Mouse (Mus musculus): Measurements from ENCODE around the gene Tmem132a. TPM values are rescaled to one million over a fixed set of nuclear protein-coding genes. Genes with fewer than 3 reads are reported as not detected.

Tmem132a gene
- 65.2 and 71.5 TPM in 2 replicates for polyA plus RNA-seq (2014; fragmentation: Nextera tagmentation; extraction: Ambion mirVana)

DNA sequence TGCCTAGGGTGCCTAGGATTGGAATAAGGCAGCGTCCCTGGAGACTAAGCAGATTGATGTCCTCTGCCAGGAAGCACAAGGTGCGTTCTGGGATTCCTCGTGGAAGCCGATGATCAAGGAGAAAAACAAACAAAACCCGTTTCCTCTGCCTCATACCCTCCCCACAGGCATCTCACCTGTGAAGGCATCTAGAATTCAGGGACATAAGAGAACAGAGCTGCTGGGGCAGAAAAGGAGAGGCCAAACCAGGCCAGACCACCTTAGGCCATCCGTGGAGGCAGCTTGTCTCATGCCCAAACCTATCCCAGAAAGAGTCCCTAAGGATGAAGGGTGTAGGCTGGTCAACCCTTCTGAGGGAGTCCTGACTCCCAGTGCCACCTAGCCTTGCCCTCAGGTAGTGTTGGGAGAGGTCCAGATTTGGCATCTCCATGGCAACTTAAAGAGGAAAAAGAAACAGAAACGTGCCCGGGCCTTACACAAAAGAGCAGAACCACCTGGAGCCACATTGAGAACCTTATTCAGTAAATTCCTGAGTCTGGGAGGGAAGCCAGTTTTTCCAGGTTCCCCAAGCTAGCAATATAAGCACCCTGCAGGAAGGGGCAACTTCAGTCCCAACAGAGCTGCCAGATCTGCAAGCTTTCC, at the start of gene Tmem132a:
Tmem132a (minus strand) TSS at position 55 of the 642 bp plus-strand sequence.
- peak within 1 kb of the TSS; percentile 88 for H3K27ac ChIP-seq (ENCODE audit: low read depth, low read length)
- H3K36me3 ChIP-seq (ENCODE audit: control insufficient read depth, insufficient read depth, low read length): peaks cover 51% of the 10 kb centered on the region
- H3K9me3 ChIP-seq (ENCODE audit: control insufficient read depth, low read length): no peaks in the 10 kb centered on the region
- H3K4me2 ChIP-seq (replicated peaks; ENCODE audit: low read depth, low read length): peak within 1 kb of the TSS; percentile 77
- peak; percentile 5; the same call in 1 of the 2 replicates for ATAC-seq (ENCODE audit: low FRiP score, low TSS enrichment)
- H3K27me3 ChIP-seq (ENCODE audit: control insufficient read depth, insufficient read depth, low read length): no peaks in the 10 kb centered on the region
- 5% methylated on average over 8 of the region's 8 CpGs for WGBS
- H3K9ac ChIP-seq (ENCODE audit: low read depth, low read length): peak within 1 kb of the TSS; percentile 92
- H3K4me3 ChIP-seq (ENCODE audit: low read length): peak within 1 kb of the TSS; percentile 82
- H3K4me1 ChIP-seq (ENCODE audit: control insufficient read depth, insufficient read depth, low read length): peaks cover 20% of the 10 kb centered on the region

DNA sequence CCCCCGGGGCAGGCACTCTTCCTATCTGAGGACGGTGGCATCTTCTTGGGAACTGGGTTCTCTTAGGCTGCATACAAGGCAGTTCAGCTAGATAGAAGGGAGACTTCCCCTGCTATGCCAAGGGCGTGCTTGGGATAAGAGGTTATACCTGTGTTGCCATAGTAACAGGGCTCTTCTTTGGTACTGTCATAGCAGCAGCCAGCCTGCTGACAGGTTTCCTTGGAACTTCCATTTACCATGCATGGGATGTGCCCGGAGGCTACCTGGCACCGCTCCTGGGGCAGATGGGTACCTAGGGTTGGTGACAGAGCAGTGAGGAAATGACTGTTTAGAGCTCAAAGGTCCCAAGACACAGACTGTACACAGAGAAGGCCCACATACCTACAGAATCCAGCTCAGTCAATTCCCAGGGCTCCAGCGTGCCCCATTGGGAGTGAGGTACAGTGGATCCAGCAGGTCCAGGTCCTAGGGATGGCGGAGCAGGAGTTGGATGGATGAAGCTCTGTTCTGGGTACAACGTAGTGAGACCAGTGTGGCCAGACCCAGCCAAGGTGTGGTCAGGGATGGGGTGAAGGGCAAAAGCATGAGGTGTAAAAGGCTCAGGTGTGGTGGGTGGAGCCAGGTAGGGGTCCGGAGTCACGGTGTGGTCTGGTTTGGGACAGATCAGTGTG, 48.7 kb upstream of the Tmem132a start:
- 0 out of 2 replicates have a peak, but pooled peaks cover 3% of the 10 kb centered on the region for H3K4me1 ChIP-seq (ENCODE audit: control insufficient read depth, insufficient read depth, low read length)
- no peaks in the 10 kb centered on the region for H3K36me3 ChIP-seq (ENCODE audit: control insufficient read depth, insufficient read depth, low read length)
- H3K4me2 ChIP-seq (replicated peaks; ENCODE audit: low read depth, low read length): no peak overlapping the region
- H3K9me3 ChIP-seq (ENCODE audit: control insufficient read depth, low read length): no peaks in the 10 kb centered on the region
- no peak overlapping the region for H3K9ac ChIP-seq (ENCODE audit: low read depth, low read length)
- no peak overlapping the region for H3K27ac ChIP-seq (ENCODE audit: low read depth, low read length)
- ATAC-seq (ENCODE audit: low FRiP score, low TSS enrichment): no peak
- WGBS: 91% methylated on average over 10 of the region's 10 CpGs
- H3K27me3 ChIP-seq (ENCODE audit: control insufficient read depth, insufficient read depth, low read length): no peaks in the 10 kb centered on the region
- no peak overlapping the region for H3K4me3 ChIP-seq (ENCODE audit: low read length)

DNA sequence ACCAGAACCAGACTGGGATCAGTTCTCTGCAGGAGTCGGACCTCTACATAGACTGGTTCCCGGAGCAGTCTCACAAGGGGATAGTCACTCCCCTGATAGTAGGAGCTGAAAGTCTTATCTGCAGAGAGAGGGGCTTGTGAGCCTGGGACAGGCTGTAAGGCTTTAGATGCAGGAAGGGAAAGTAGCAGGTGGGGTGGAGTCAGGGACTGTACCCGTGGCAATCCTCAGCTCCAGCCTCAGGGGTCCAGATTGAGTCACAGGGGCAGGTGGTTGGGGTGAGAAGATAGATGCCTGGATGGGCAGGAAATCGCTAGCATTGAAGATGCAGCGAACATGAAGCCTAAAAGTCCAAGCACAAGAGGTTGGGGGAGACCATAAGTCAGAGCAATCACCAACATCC, 46.8 kb upstream of the Tmem132a start:
- no peaks in the 10 kb centered on the region for H3K36me3 ChIP-seq (ENCODE audit: control insufficient read depth, insufficient read depth, low read length)
- 0 out of 2 replicates have a peak, but pooled peaks cover 3% of the 10 kb centered on the region for H3K4me1 ChIP-seq (ENCODE audit: control insufficient read depth, insufficient read depth, low read length)
- 61% methylated on average over 5 of the region's 5 CpGs for whole genome bisulfite sequencing
- no peak overlapping the region for H3K27ac ChIP-seq (ENCODE audit: low read depth, low read length)
- no peaks in the 10 kb centered on the region for H3K9me3 ChIP-seq (ENCODE audit: control insufficient read depth, low read length)
- no peaks in the 10 kb centered on the region for H3K27me3 ChIP-seq (ENCODE audit: control insufficient read depth, insufficient read depth, low read length)
- no peak for ATAC-seq (ENCODE audit: low FRiP score, low TSS enrichment)
- no peak overlapping the region for H3K4me2 ChIP-seq (replicated peaks; ENCODE audit: low read depth, low read length)
- H3K9ac ChIP-seq (ENCODE audit: low read depth, low read length): no peak overlapping the region
- no peak overlapping the region for H3K4me3 ChIP-seq (ENCODE audit: low read length)

DNA sequence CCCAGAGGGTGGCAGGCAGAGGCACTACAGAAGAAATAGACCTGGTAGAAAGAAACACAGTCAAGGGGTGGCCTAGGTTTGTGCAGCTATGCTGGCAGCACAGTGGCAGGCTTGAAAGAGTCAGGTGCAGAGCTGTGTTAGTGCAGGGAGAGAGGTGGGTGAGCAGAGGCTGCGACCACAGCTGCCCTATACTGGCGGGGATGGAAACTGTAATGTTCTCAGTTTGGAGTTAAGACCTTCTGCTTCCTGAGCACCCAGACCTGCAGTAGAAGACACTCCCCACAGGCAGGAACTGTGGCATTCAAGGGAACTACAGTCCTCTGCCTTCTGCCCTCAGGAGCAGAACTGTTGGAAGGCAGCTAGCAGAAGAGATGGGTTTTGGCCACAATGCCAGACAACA, 45.1 kb upstream of the Tmem132a start:
- no peaks in the 10 kb centered on the region for H3K9me3 ChIP-seq (ENCODE audit: control insufficient read depth, low read length)
- no peak overlapping the region; the same call in 1 of the 2 replicates for H3K9ac ChIP-seq (ENCODE audit: low read depth, low read length)
- 67% methylated on average over 2 of the region's 2 CpGs for WGBS
- no peak for ATAC-seq (ENCODE audit: low FRiP score, low TSS enrichment)
- H3K4me1 ChIP-seq (ENCODE audit: control insufficient read depth, insufficient read depth, low read length): 0 out of 2 replicates have a peak, but pooled peaks cover 3% of the 10 kb centered on the region
- no peak overlapping the region for H3K4me3 ChIP-seq (ENCODE audit: low read length)
- no peak overlapping the region for H3K4me2 ChIP-seq (replicated peaks; ENCODE audit: low read depth, low read length)
- no peaks in the 10 kb centered on the region for H3K27me3 ChIP-seq (ENCODE audit: control insufficient read depth, insufficient read depth, low read length)
- H3K27ac ChIP-seq (ENCODE audit: low read depth, low read length): no peak overlapping the region
- no peaks in the 10 kb centered on the region for H3K36me3 ChIP-seq (ENCODE audit: control insufficient read depth, insufficient read depth, low read length)

DNA sequence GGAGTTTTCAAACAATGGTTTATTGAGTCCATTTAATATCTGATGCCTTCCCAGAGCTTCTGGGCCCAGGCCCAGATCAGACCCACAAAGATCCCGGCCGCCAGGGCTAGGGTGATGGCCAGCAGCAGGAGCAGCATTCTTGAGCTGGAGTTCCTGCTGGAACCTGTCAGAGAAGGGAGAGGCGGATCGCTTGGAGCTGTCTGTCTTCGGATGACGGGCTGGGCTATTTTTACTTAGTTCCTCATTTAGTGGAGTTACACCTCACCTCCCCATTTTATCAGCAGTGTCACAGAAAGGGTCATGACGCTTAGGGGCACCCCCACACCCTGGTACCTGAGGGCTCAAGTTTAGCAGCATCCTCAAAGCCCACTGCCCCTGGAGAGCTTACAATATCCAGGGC, 44.6 kb upstream of the Tmem132a start:
- 69% methylated on average over 7 of the region's 7 CpGs for WGBS
- no peak for ATAC-seq (ENCODE audit: low FRiP score, low TSS enrichment)

DNA sequence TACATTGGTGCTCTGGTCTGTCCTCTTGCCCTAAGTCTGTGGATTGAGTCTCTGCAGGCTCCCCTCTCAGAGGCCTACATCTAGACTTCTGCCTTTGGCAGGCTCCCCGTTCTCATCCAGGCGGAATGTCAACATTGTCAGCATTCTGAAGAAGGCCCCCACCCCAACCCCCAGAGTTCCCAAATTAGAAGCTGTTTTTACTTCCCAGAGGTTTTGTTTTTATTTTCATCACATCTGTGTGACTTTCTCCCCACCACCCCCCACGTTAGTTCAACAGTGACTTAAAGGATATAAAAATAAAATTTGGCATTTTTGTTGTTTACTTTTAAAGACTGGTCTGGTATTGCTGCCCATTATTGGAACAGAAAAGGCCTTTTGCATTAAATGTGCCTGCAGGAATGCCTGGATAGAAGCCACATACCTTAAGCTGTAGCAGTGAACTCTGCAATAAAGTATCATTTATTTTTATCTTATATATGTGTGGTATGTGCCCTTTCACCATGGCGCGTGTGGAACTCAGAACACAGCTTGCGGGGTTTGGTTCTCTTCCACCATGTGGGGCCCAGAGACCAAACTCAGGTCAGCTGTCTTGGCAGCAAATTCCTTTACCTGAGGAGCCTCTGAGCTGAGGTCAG, 39.5 kb upstream of the Tmem132a start:
- H3K4me3 ChIP-seq (ENCODE audit: low read length): no peak overlapping the region
- H3K9me3 ChIP-seq (ENCODE audit: control insufficient read depth, low read length): no peaks in the 10 kb centered on the region
- no peak for ATAC-seq (ENCODE audit: low FRiP score, low TSS enrichment)
- H3K27me3 ChIP-seq (ENCODE audit: control insufficient read depth, insufficient read depth, low read length): no peaks in the 10 kb centered on the region
- H3K4me1 ChIP-seq (ENCODE audit: control insufficient read depth, insufficient read depth, low read length): peaks cover 11% of the 10 kb centered on the region; the same call in 1 of the 2 replicates
- H3K36me3 ChIP-seq (ENCODE audit: control insufficient read depth, insufficient read depth, low read length): peaks cover 35% of the 10 kb centered on the region
- no peak overlapping the region for H3K4me2 ChIP-seq (replicated peaks; ENCODE audit: low read depth, low read length)
- WGBS: 63% methylated on average over 6 of the region's 6 CpGs
- peak overlapping the region; percentile 67 for H3K27ac ChIP-seq (ENCODE audit: low read depth, low read length)
- H3K9ac ChIP-seq (ENCODE audit: low read depth, low read length): no peak overlapping the region

More for the DNA sequence above, 44.6 kb upstream of the Tmem132a start:
- Histone ChIP-seq H3K4me3 (ENCODE audit: low read length) (no peak overlapping the region), H3K4me2 (replicated peaks; ENCODE audit: low read depth, low read length) (no peak overlapping the region), H3K27me3 (ENCODE audit: control insufficient read depth, insufficient read depth, low read length) (no peaks in the 10 kb centered on the region), H3K9me3 (ENCODE audit: control insufficient read depth, low read length) (no peaks in the 10 kb centered on the region), H3K9ac (ENCODE audit: low read depth, low read length) (no peak overlapping the region; the same call in 1 of the 2 replicates), H3K4me1 (ENCODE audit: control insufficient read depth, insufficient read depth, low read length) (0 out of 2 replicates have a peak, but pooled peaks cover 3% of the 10 kb centered on the region), H3K36me3 (ENCODE audit: control insufficient read depth, insufficient read depth, low read length) (no peaks in the 10 kb centered on the region), H3K27ac (ENCODE audit: low read depth, low read length) (no peak overlapping the region)

DNA sequence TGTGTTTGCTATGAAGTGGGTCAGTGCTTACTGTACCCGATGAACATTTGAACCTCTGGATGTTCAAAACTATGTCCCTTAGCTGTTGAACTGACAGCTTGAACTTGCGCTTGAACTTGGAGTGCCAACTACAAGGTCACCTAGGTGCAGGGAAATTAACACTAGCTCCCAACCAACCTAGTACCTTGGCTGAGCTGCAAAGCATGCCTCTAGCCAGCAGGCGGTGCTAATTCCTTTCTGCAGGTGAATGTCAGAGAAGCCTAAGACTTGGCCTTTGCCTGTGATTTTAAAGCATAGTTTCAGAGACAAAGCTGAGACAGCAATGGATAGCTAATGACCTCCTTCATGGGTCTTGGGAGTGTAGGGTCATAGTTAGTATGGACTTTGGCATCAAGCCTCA, 38.2 kb upstream of the Tmem132a start:
- Histone ChIP-seq H3K9ac (ENCODE audit: low read depth, low read length) (no peak overlapping the region), H3K4me2 (replicated peaks; ENCODE audit: low read depth, low read length) (no peak overlapping the region), H3K4me3 (ENCODE audit: low read length) (no peak overlapping the region), H3K27me3 (ENCODE audit: control insufficient read depth, insufficient read depth, low read length) (no peaks in the 10 kb centered on the region), H3K4me1 (ENCODE audit: control insufficient read depth, insufficient read depth, low read length) (peaks cover 9% of the 10 kb centered on the region; the same call in 1 of the 2 replicates), H3K36me3 (ENCODE audit: control insufficient read depth, insufficient read depth, low read length) (peaks cover 48% of the 10 kb centered on the region), H3K9me3 (ENCODE audit: control insufficient read depth, low read length) (no peaks in the 10 kb centered on the region), H3K27ac (ENCODE audit: low read depth, low read length) (no peak overlapping the region)
- no peak for ATAC-seq (ENCODE audit: low FRiP score, low TSS enrichment)
- 57% methylated on average over 3 of the region's 3 CpGs for WGBS

DNA sequence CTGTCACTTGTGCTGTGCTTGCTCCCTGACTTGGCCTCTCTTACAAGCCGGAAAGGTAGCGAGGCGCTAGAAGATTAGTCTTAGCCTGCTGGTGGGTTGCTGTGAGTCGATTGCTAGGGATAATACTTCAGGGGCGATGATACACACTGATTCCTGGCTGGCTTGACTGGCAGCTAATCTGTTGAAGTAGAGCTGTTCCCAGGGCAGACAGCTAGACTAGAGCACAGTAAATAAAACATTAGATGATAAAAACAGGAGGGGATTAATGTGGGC, 35.9 kb upstream of the Tmem132a start:
- H3K9me3 ChIP-seq (ENCODE audit: control insufficient read depth, low read length): no peaks in the 10 kb centered on the region
- H3K4me3 ChIP-seq (ENCODE audit: low read length): no peak overlapping the region
- H3K27ac ChIP-seq (ENCODE audit: low read depth, low read length): peak overlapping the region; percentile 84
- no peak for ATAC-seq (ENCODE audit: low FRiP score, low TSS enrichment)
- peaks cover 70% of the 10 kb centered on the region for H3K36me3 ChIP-seq (ENCODE audit: control insufficient read depth, insufficient read depth, low read length)
- no peak overlapping the region for H3K4me2 ChIP-seq (replicated peaks; ENCODE audit: low read depth, low read length)
- H3K9ac ChIP-seq (ENCODE audit: low read depth, low read length): no peak overlapping the region
- 48% methylated on average over 5 of the region's 5 CpGs for WGBS
- peaks cover 9% of the 10 kb centered on the region; the same call in 1 of the 2 replicates for H3K4me1 ChIP-seq (ENCODE audit: control insufficient read depth, insufficient read depth, low read length)
- no peaks in the 10 kb centered on the region for H3K27me3 ChIP-seq (ENCODE audit: control insufficient read depth, insufficient read depth, low read length)

All from kidney, embryonic 14.5 days (tissue).